Mouse (Mus musculus): Measurements from ENCODE around the gene Top1.

- TF ChIP-seq USF1 (IDR thresholded peaks at IDR 0.05; ENCODE audit: low read depth) (no peak), CTCF (IDR thresholded peaks at IDR 0.05; ENCODE audit: control insufficient read depth, insufficient read depth, insufficient read length) (no peak), FOSL1 (IDR thresholded peaks at IDR 0.05; ENCODE audit: insufficient read depth, low read length, poor library complexity, severe bottlenecking) (no peak)
These were observed 90.1 kb downstream of the Top1 start for GRCm38 (mm10) chr2:160735706-160736310.
